Mouse (Mus musculus) C2C12 (cell line): ENCODE measurements around the gene Wfdc1. TPM values are rescaled to one million over a fixed set of nuclear protein-coding genes. Genes with fewer than 3 reads are reported as not detected.

ENCODE experiments used
- H3K27me3 ChIP-seq: one replicate; pipeline ENCODE4 v1.6.1; 2011; ENCODE audit not compliant: control insufficient read depth, insufficient read depth, insufficient read length
- H3K36me3 ChIP-seq: one replicate; pipeline ENCODE4 v1.6.1; 2011; ENCODE audit not compliant: control insufficient read depth, insufficient read depth
- H3K4me3 ChIP-seq: one replicate; pipeline ENCODE4 v1.5.1; 2011; ENCODE audit warnings: mild to moderate bottlenecking, control low read depth; ENCODE audit not compliant: poor library complexity, insufficient read depth, severe bottlenecking
- H3K79me2 ChIP-seq: one replicate; pipeline ENCODE4 v1.6.1; 2011; ENCODE audit not compliant: control insufficient read depth, insufficient read depth
- H3K79me3 ChIP-seq: one replicate; pipeline ENCODE4 v1.6.1; 2011; ENCODE audit warnings: low read depth, control low read depth
- H3ac ChIP-seq: one replicate; pipeline ENCODE3; 2011; ENCODE audit warnings: low read depth; ENCODE audit not compliant: control insufficient read depth, insufficient read length
- CEBPB ChIP-seq: IDR thresholded peaks from one replicate; pipeline ENCODE4 v1.6.1; 2011; ENCODE audit warnings: low read depth, mild to moderate bottlenecking, control low read depth, moderate library complexity
- CTCF ChIP-seq: IDR thresholded peaks from one replicate; pipeline ENCODE4 v1.5.1; 2011; ENCODE audit not compliant: control insufficient read depth, insufficient read depth, insufficient read length
- FOSL1 ChIP-seq: IDR thresholded peaks from one replicate; pipeline ENCODE4 v1.8.0; 2011; ENCODE audit warnings: mild to moderate bottlenecking, low read length; ENCODE audit not compliant: poor library complexity, insufficient read depth, severe bottlenecking
- MAX ChIP-seq: IDR thresholded peaks from one replicate; pipeline ENCODE4 v1.6.1; 2011; ENCODE audit warnings: mild to moderate bottlenecking, control low read depth
- MYOD1 ChIP-seq: IDR thresholded peaks from one replicate; pipeline ENCODE4 v1.6.1; 2011; ENCODE audit warnings: low read depth; ENCODE audit not compliant: control insufficient read depth, insufficient read length
- MYOG ChIP-seq: IDR thresholded peaks from one replicate; pipeline ENCODE4 v1.6.1; 2011; ENCODE audit not compliant: control insufficient read depth, insufficient read length; ENCODE audit errors: extremely low read depth
- USF1 ChIP-seq: IDR thresholded peaks from one replicate; pipeline ENCODE4 v1.6.1; 2011; ENCODE audit warnings: low read depth, mild to moderate bottlenecking, control low read depth, moderate library complexity
- polyA plus RNA-seq: library from polyadenylated mRNA; unstranded; fragments of >200 nt; fragmentation: generic; extraction: Trizol; gene quantifications from one replicate; pipeline ENCODE4 v1.2.1, GENCODE M21; 2012; ENCODE audit warnings: missing spikeins

Wfdc1 gene
- polyA plus RNA-seq, 1 experiment: not detected

- no peak for TF ChIP-seq USF1
- no peak for TF ChIP-seq MYOG
- no peak for TF ChIP-seq CEBPB
- no peak for TF ChIP-seq CTCF
- no peak for TF ChIP-seq MAX
- TF ChIP-seq MYOD1: no peak
- no peak for TF ChIP-seq FOSL1
- Histone ChIP-seq H3K36me3 (no peaks in the 10 kb centered on the region), H3K27me3 (no peaks in the 10 kb centered on the region)
These were observed 41.0 kb downstream of the Wfdc1 start for GRCm38 (mm10) chr8:119707146-119707545.

DNA sequence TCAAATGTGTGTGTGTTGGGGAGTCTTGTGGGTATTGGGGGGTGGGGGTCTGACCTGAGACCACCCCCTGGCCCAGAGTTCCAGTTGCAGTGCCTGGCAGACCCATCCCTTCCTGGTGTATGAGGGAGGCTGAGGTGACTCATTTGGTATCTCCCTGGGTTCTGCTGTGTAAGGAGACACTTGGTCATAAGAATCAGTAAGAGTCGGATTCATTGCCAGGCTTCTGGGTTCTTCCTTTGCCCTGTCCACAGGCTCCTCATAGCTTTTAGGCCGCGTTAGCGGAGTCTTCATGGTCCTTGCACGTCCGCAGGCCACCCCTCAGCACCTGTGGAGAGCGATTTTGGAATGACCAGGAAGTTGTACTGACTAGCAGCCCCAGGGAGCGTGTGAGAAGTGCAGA is 42.3 kb downstream of the Wfdc1 start:
- TF ChIP-seq MAX (no peak), USF1 (no peak)
- Histone ChIP-seq H3K79me3 (no peaks in the 10 kb centered on the region), H3K27me3 (no peaks in the 10 kb centered on the region), H3K79me2 (no peaks in the 10 kb centered on the region), H3K36me3 (no peaks in the 10 kb centered on the region), H3ac (peak overlapping the region; percentile 60), H3K4me3 (no peak overlapping the region)

More at GRCm38 (mm10) chr8:119707146-119707545, 41.0 kb downstream of the Wfdc1 start:
- Histone ChIP-seq H3K4me3 (no peak overlapping the region), H3ac (no peak overlapping the region), H3K79me2 (no peaks in the 10 kb centered on the region), H3K79me3 (no peaks in the 10 kb centered on the region)

GRCm38 (mm10) chr8:119708878-119709702 is 42.9 kb downstream of the Wfdc1 start:
- no peaks in the 10 kb centered on the region for H3K79me2 ChIP-seq
- H3K79me3 ChIP-seq: no peaks in the 10 kb centered on the region
- no peak for TF ChIP-seq MAX
- peak; percentile 79 for TF ChIP-seq FOSL1
- peak; percentile 94 for TF ChIP-seq MYOD1
- no peak for TF ChIP-seq USF1
- no peaks in the 10 kb centered on the region for H3K36me3 ChIP-seq
- peak overlapping the region; percentile 60 for H3ac ChIP-seq
- H3K4me3 ChIP-seq: no peak overlapping the region
- no peaks in the 10 kb centered on the region for H3K27me3 ChIP-seq

- no peak overlapping the region for H3K4me3 ChIP-seq
- H3K36me3 ChIP-seq: no peaks in the 10 kb centered on the region
- no peaks in the 10 kb centered on the region for H3K27me3 ChIP-seq
- H3K79me2 ChIP-seq: no peaks in the 10 kb centered on the region
- no peak overlapping the region for H3ac ChIP-seq
- TF ChIP-seq CTCF: no peak
- TF ChIP-seq CEBPB: peak; percentile 67
- no peaks in the 10 kb centered on the region for H3K79me3 ChIP-seq
These were observed 43.5 kb downstream of the Wfdc1 start for GRCm38 (mm10) chr8:119709703-119710093.

DNA sequence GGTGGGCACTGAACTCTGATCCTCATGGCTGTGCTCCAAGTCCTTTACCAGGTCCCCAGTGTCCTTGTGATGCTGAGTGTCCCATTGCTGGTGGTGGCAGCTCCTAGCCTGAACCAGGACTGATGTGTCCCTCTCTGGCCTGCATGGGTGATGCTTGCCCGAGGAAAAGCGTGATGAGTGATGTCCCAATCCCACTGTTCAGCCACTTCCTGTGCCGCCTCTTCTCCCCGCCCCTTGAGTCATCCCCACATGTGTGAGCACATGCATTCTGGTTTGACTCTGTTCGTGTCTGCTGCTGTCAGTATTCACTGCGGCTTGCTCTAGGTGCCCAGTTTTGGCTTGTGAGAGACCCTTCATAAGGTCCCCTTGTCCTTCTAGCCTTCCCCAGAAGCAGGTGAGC is 46.1 kb downstream of the Wfdc1 start:
- Histone ChIP-seq H3ac (no peak overlapping the region), H3K36me3 (no peaks in the 10 kb centered on the region), H3K27me3 (no peaks in the 10 kb centered on the region), H3K79me3 (no peaks in the 10 kb centered on the region), H3K4me3 (no peak overlapping the region), H3K79me2 (no peaks in the 10 kb centered on the region)
- TF ChIP-seq MYOD1 (peak; percentile 87), FOSL1 (no peak), MAX (peak; percentile 99), USF1 (peak; percentile 36), CTCF (no peak), CEBPB (peak; percentile 83), MYOG (no peak)

- Histone ChIP-seq H3K36me3 (no peaks in the 10 kb centered on the region), H3K27me3 (no peaks in the 10 kb centered on the region), H3ac (no peak overlapping the region), H3K79me3 (no peaks in the 10 kb centered on the region), H3K4me3 (no peak overlapping the region), H3K79me2 (no peaks in the 10 kb centered on the region)
- TF ChIP-seq MAX: no peak
- TF ChIP-seq MYOD1: no peak
- no peak for TF ChIP-seq MYOG
- TF ChIP-seq USF1: no peak
- TF ChIP-seq FOSL1: no peak
- TF ChIP-seq CEBPB: no peak
- no peak for TF ChIP-seq CTCF
These were observed 47.3 kb downstream of the Wfdc1 start for GRCm38 (mm10) chr8:119713421-119713820.
